Mouse (Mus musculus) brown adipose tissue, adult 24 weeks (tissue): Measurements from ENCODE around the gene Vat1. TPM values are rescaled to one million over a fixed set of nuclear protein-coding genes. Genes with fewer than 3 reads are reported as not detected.
"Not testable (repeated sequence)": the region's sequence is repeated elsewhere in the genome, so short reads cannot be mapped to it uniquely, and the experiment has no call there.

Source experiments
- H3K27ac ChIP-seq: fragments of 200-500 bp; replicated peaks from 2 replicates; pipeline ENCODE4 v1.5.1; 2012; ENCODE audit warnings: low read depth, mild to moderate bottlenecking, low read length
- H3K4me1 ChIP-seq: fragments of 200-500 bp; 2 replicates; pipeline ENCODE4 v1.6.1; 2012; ENCODE audit warnings: low read length, mixed read lengths; ENCODE audit not compliant: control insufficient read depth, insufficient read depth, insufficient read length
- H3K4me3 ChIP-seq: fragments of 200-500 bp; 2 replicates; pipeline ENCODE4 v1.5.1; 2012; ENCODE audit warnings: low read depth, mild to moderate bottlenecking, low read length, moderate library complexity; ENCODE audit not compliant: insufficient read depth
- polyA plus RNA-seq: library from polyadenylated mRNA; stranded (reverse); fragments of >200 nt; gene quantifications from 2 replicates; pipeline ENCODE4 v1.2.4, GENCODE M21; 2012; ENCODE audit not compliant: missing spikeins, insufficient read depth, insufficient read length

Vat1 gene
- polyA plus RNA-seq, 1 experiment: 22.4 TPM

GRCm38 (mm10) chr11:101471926-101472325, 5.9 kb upstream of the Vat1 start:
- H3K4me1 ChIP-seq: no peaks in the 10 kb centered on the region
- no peak overlapping the region for H3K27ac ChIP-seq
- H3K4me3 ChIP-seq: no peak overlapping the region

- Histone ChIP-seq H3K4me1 (no peaks in the 10 kb centered on the region), H3K4me3 (no peak overlapping the region), H3K27ac (no peak overlapping the region)
Observed at GRCm38 (mm10) chr11:101470206-101470605, 4.2 kb upstream of the Vat1 start.

- H3K4me3 ChIP-seq: peak overlapping the region; percentile 65; the same call in 1 of the 2 replicates
- H3K4me1 ChIP-seq: no peaks in the 10 kb centered on the region
- no peak overlapping the region for H3K27ac ChIP-seq
Observed at GRCm38 (mm10) chr11:101469155-101469554, 3.1 kb upstream of the Vat1 start.

- peaks cover 3% of the 10 kb centered on the region; the same call in 1 of the 2 replicates for H3K4me1 ChIP-seq
- H3K27ac ChIP-seq: no peak overlapping the region
- peak overlapping the region; percentile 65 for H3K4me3 ChIP-seq
Observed at GRCm38 (mm10) chr11:101468731-101469130, 2.7 kb upstream of the Vat1 start.

GRCm38 (mm10) chr11:101468263-101468688, 2.2 kb upstream of the Vat1 start:
- Histone ChIP-seq H3K4me3 (peak overlapping the region; percentile 65), H3K27ac (no peak overlapping the region), H3K4me1 (peaks cover 5% of the 10 kb centered on the region; the same call in 1 of the 2 replicates)

- peaks cover 8% of the 10 kb centered on the region; the same call in 1 of the 2 replicates for H3K4me1 ChIP-seq
- peak overlapping the region; percentile 68 for H3K4me3 ChIP-seq
- no peak overlapping the region for H3K27ac ChIP-seq
Observed at GRCm38 (mm10) chr11:101467477-101468262, 1.6 kb upstream of the Vat1 start.

- not testable (repeated sequence) for H3K4me1 ChIP-seq, H3K27ac ChIP-seq
- 0 out of 2 replicates have a peak overlapping the region, but pooled peaks have one; percentile 91 for H3K4me3 ChIP-seq
Observed at GRCm38 (mm10) chr11:101466552-101466950, 521 bp upstream of the Vat1 start.

- H3K4me3 ChIP-seq: peak overlapping the region; percentile 91
- H3K27ac ChIP-seq: peak overlapping the region; percentile 88
- H3K4me1 ChIP-seq: peaks cover 8% of the 10 kb centered on the region; the same call in 1 of the 2 replicates
Observed at GRCm38 (mm10) chr11:101465101-101465868, 745 bp downstream of the Vat1 start.

- peaks cover 8% of the 10 kb centered on the region for H3K4me1 ChIP-seq
- H3K27ac ChIP-seq: peak within 1 kb of the TSS; percentile 88
- peak within 1 kb of the TSS; percentile 91 for H3K4me3 ChIP-seq
Observed at GRCm38 (mm10) chr11:101464211-101465100, 1.6 kb downstream of the Vat1 start, which contains the start of gene Rnd2. Gene Rnd2 (plus strand): TSS chr11:101464999.

- Histone ChIP-seq H3K4me3 (no peak overlapping the region), H3K4me1 (peaks cover 8% of the 10 kb centered on the region)
Observed at GRCm38 (mm10) chr11:101462583-101463440, 3.2 kb downstream of the Vat1 start.

GRCm38 (mm10) chr11:101462141-101462540, 3.9 kb downstream of the Vat1 start:
- H3K4me1 ChIP-seq: peaks cover 8% of the 10 kb centered on the region
- H3K27ac ChIP-seq: no peak overlapping the region
- no peak overlapping the region for H3K4me3 ChIP-seq

More at GRCm38 (mm10) chr11:101462583-101463440, 3.2 kb downstream of the Vat1 start:
- no peak overlapping the region for H3K27ac ChIP-seq

GRCm38 (mm10) chr11:101460321-101460720, 5.7 kb downstream of the Vat1 start:
- Histone ChIP-seq H3K4me1 (peaks cover 8% of the 10 kb centered on the region), H3K27ac (0 out of 2 replicates have a peak overlapping the region, but pooled peaks have one; percentile 4), H3K4me3 (no peak overlapping the region)

GRCm38 (mm10) chr11:101459716-101460115, 6.3 kb downstream of the Vat1 start:
- Histone ChIP-seq H3K4me3 (no peak overlapping the region), H3K4me1 (peaks cover 8% of the 10 kb centered on the region), H3K27ac (peak overlapping the region; percentile 17; the same call in 1 of the 2 replicates)

- H3K27ac ChIP-seq: no peak overlapping the region
- H3K4me1 ChIP-seq: peaks cover 2% of the 10 kb centered on the region; the same call in 1 of the 2 replicates
- H3K4me3 ChIP-seq: no peak overlapping the region
Observed at GRCm38 (mm10) chr11:101458217-101458616, 7.8 kb downstream of the Vat1 start.
